Mouse (Mus musculus) liver, embryonic 16.5 days (tissue): Measurements from ENCODE around the gene Chchd10. TPM values are rescaled to one million over a fixed set of nuclear protein-coding genes. Genes with fewer than 3 reads are reported as not detected.
A peak's percentile ranks its signal among the peaks of the same experiment; 100 is the strongest.
"Not testable (repeated sequence)": the region's sequence is repeated elsewhere in the genome, so short reads cannot be mapped to it uniquely, and the experiment has no call there.

ENCODE experiments used
- ATAC-seq: fragments of 200-750 bp; cut with Nextera tagmentation; 2 replicates; pipeline ENCODE4 v1.8.0; 2017; ENCODE audit warnings: low read depth, mild to moderate bottlenecking, moderate number of reproducible peaks, moderate library complexity
- H3K27ac ChIP-seq: fragments of 300-500 bp; sonication (generic); 2 replicates; pipeline ENCODE4 v1.5.1; 2014; ENCODE audit warnings: mild to moderate bottlenecking, low read length
- H3K27me3 ChIP-seq: fragments of 300-500 bp; sonication (generic); 2 replicates; pipeline ENCODE4 v1.6.1; 2014; ENCODE audit warnings: low read depth, low read length, mixed read lengths; ENCODE audit not compliant: control insufficient read depth, insufficient read depth
- H3K36me3 ChIP-seq: fragments of 300-500 bp; sonication (generic); 2 replicates; pipeline ENCODE4 v1.6.1; 2014; ENCODE audit warnings: mild to moderate bottlenecking; ENCODE audit not compliant: control insufficient read depth, insufficient read depth
- H3K4me1 ChIP-seq: fragments of 300-500 bp; sonication (generic); 2 replicates; pipeline ENCODE4 v1.6.1; 2014; ENCODE audit warnings: low read depth, low read length, mixed read lengths; ENCODE audit not compliant: control insufficient read depth
- H3K4me2 ChIP-seq: fragments of 300-500 bp; sonication (generic); 2 replicates; pipeline ENCODE4 v1.6.1; 2014; ENCODE audit warnings: low read depth, low read length, mixed read lengths
- H3K4me3 ChIP-seq: fragments of 300-500 bp; sonication (generic); 2 replicates; pipeline ENCODE4 v1.5.1; 2014; ENCODE audit warnings: low read depth, mild to moderate bottlenecking, low read length
- H3K9ac ChIP-seq: fragments of 300-500 bp; sonication (generic); 2 replicates; pipeline ENCODE4 v1.6.1; 2014; ENCODE audit warnings: low read depth, low read length
- H3K9me3 ChIP-seq: fragments of 300-500 bp; sonication (generic); replicated peaks from 2 replicates; pipeline ENCODE4 v1.6.1; 2016; ENCODE audit warnings: low read length; ENCODE audit not compliant: control insufficient read depth
- WGBS: fragments of 180-500 bp; shearing (Covaris S2); extraction: QIAGEN DNeasy Blood & Tissue Kit; methylation state at CpG from one replicate; pipeline ENCODE4 v1.1.7; 2014; ENCODE audit not compliant: insufficient replicate concordance; 5-methylcytosine and 5-hydroxymethylcytosine counted together
- polyA plus RNA-seq: library from polyadenylated mRNA; unstranded; fragments of >200 nt; fragmentation: Nextera tagmentation; extraction: Ambion mirVana; gene quantifications from 2 replicates; pipeline ENCODE4 v1.2.1, GENCODE M21; 2015

Gene Chchd10
- polyA plus RNA-seq: 125 and 137 TPM in 2 replicates

GRCm38 (mm10) chr10:75932891-75933290 lies at the start of gene Chchd10:
Gene Chchd10, plus strand, starts transcription at chr10:75933130.
- Histone ChIP-seq H3K4me2 (peak within 1 kb of the TSS; percentile 74), H3K36me3 (peaks cover 8% of the 10 kb centered on the region; the same call in 1 of the 2 replicates), H3K9ac (peak within 1 kb of the TSS; percentile 11; the same call in 1 of the 2 replicates), H3K27ac (no peak within 1 kb of the TSS), H3K9me3 (no peaks in the 10 kb centered on the region), H3K4me3 (peak within 1 kb of the TSS; percentile 50), H3K27me3 (peaks cover 47% of the 10 kb centered on the region), H3K4me1 (peaks cover 35% of the 10 kb centered on the region)
- whole genome bisulfite sequencing: 47% methylated on average over 6 of the region's 6 CpGs
- ATAC-seq: no peak

GRCm38 (mm10) chr10:75883232-75883552 lies 49.7 kb upstream of the Chchd10 start:
- Histone ChIP-seq H3K4me3 (no peak overlapping the region), H3K9ac (peak overlapping the region; percentile 1; the same call in 1 of the 2 replicates), H3K4me2 (peak overlapping the region; percentile 26; the same call in 1 of the 2 replicates), H3K27ac (peak overlapping the region; percentile 83), H3K27me3 (peaks cover 12% of the 10 kb centered on the region), H3K36me3 (no peaks in the 10 kb centered on the region), H3K9me3 (no peaks in the 10 kb centered on the region), H3K4me1 (no peaks in the 10 kb centered on the region)
- WGBS: 1% methylated on average over 10 of the region's 10 CpGs
- peak; percentile 65 for ATAC-seq

- Histone ChIP-seq H3K9me3 (no peaks in the 10 kb centered on the region), H3K4me3 (no peak overlapping the region), H3K9ac (no peak overlapping the region), H3K4me2 (no peak overlapping the region), H3K27ac (no peak overlapping the region), H3K4me1 (no peaks in the 10 kb centered on the region), H3K36me3 (no peaks in the 10 kb centered on the region), H3K27me3 (peaks cover 12% of the 10 kb centered on the region)
- 72% methylated on average over 8 of the region's 8 CpGs for WGBS
- no peak for ATAC-seq
Observed at GRCm38 (mm10) chr10:75884742-75885141, 48.2 kb upstream of the Chchd10 start.

GRCm38 (mm10) chr10:75887504-75887903 lies 45.4 kb upstream of the Chchd10 start:
- not testable (repeated sequence) for H3K4me2 ChIP-seq, ATAC-seq, H3K4me1 ChIP-seq, H3K36me3 ChIP-seq, H3K4me3 ChIP-seq, H3K9ac ChIP-seq, H3K27ac ChIP-seq, H3K9me3 ChIP-seq, H3K27me3 ChIP-seq
- 62% methylated on average over 5 of the region's 5 CpGs for WGBS

- no peaks in the 10 kb centered on the region; the same call in 1 of the 2 replicates for H3K36me3 ChIP-seq
- H3K4me3 ChIP-seq: no peak overlapping the region
- no peak for ATAC-seq
- H3K27me3 ChIP-seq: no peaks in the 10 kb centered on the region
- no peak overlapping the region for H3K4me2 ChIP-seq
- no peak overlapping the region for H3K9ac ChIP-seq
- 51% methylated on average over 8 of the region's 8 CpGs for WGBS
- H3K4me1 ChIP-seq: peaks cover 13% of the 10 kb centered on the region
- no peaks in the 10 kb centered on the region for H3K9me3 ChIP-seq
- H3K27ac ChIP-seq: no peak overlapping the region
Observed at GRCm38 (mm10) chr10:75889406-75890153, 43.4 kb upstream of the Chchd10 start.

GRCm38 (mm10) chr10:75893089-75893750 lies 39.7 kb upstream of the Chchd10 start, which contains the start of gene Derl3:
Gene Derl3, plus strand, starts transcription at chr10:75893413.
- H3K9ac ChIP-seq: peak within 1 kb of the TSS; percentile 22; the same call in 1 of the 2 replicates
- peak within 1 kb of the TSS; percentile 51 for H3K4me3 ChIP-seq
- H3K9me3 ChIP-seq: no peaks in the 10 kb centered on the region
- H3K4me1 ChIP-seq: peaks cover 13% of the 10 kb centered on the region
- WGBS: 1% methylated on average over 51 of the region's 51 CpGs
- H3K27me3 ChIP-seq: no peaks in the 10 kb centered on the region
- H3K27ac ChIP-seq: no peak within 1 kb of the TSS
- peaks cover 19% of the 10 kb centered on the region for H3K36me3 ChIP-seq
- peak within 1 kb of the TSS; percentile 75 for H3K4me2 ChIP-seq
- ATAC-seq: peak; percentile 100

GRCm38 (mm10) chr10:75894601-75895000 lies 38.3 kb upstream of the Chchd10 start:
- H3K9ac ChIP-seq: no peak overlapping the region
- no peaks in the 10 kb centered on the region for H3K27me3 ChIP-seq
- peaks cover 19% of the 10 kb centered on the region for H3K36me3 ChIP-seq
- WGBS: 73% methylated on average over 6 of the region's 6 CpGs
- no peak overlapping the region for H3K27ac ChIP-seq
- H3K9me3 ChIP-seq: no peaks in the 10 kb centered on the region
- H3K4me3 ChIP-seq: no peak overlapping the region
- no peak overlapping the region for H3K4me2 ChIP-seq
- peaks cover 13% of the 10 kb centered on the region for H3K4me1 ChIP-seq
- ATAC-seq: no peak

GRCm38 (mm10) chr10:75895730-75896129 lies 37.2 kb upstream of the Chchd10 start:
- peaks cover 13% of the 10 kb centered on the region for H3K4me1 ChIP-seq
- H3K4me3 ChIP-seq: no peak overlapping the region
- H3K27ac ChIP-seq: no peak overlapping the region
- H3K36me3 ChIP-seq: peaks cover 24% of the 10 kb centered on the region
- ATAC-seq: no peak
- H3K4me2 ChIP-seq: no peak overlapping the region
- H3K9ac ChIP-seq: no peak overlapping the region
- H3K9me3 ChIP-seq: no peaks in the 10 kb centered on the region
- H3K27me3 ChIP-seq: no peaks in the 10 kb centered on the region
- 84% methylated on average over 5 of the region's 5 CpGs for WGBS

GRCm38 (mm10) chr10:75896208-75896607 lies 36.7 kb upstream of the Chchd10 start:
- 77% methylated on average over 1 of the region's 1 CpGs for WGBS
- Histone ChIP-seq H3K9me3 (no peaks in the 10 kb centered on the region), H3K4me1 (peaks cover 13% of the 10 kb centered on the region), H3K4me3 (no peak overlapping the region), H3K36me3 (peaks cover 25% of the 10 kb centered on the region), H3K9ac (no peak overlapping the region), H3K4me2 (no peak overlapping the region), H3K27me3 (no peaks in the 10 kb centered on the region), H3K27ac (no peak overlapping the region)
- no peak for ATAC-seq
